Mouse (Mus musculus) gastrocnemius, adult 2 months (tissue): Measurements from ENCODE around the gene Fbh1. TPM values are rescaled to one million over a fixed set of nuclear protein-coding genes. Genes with fewer than 3 reads are reported as not detected.
"Not testable (repeated sequence)": the region's sequence is repeated elsewhere in the genome, so short reads cannot be mapped to it uniquely, and the experiment has no call there.

ENCODE experiments used
- DNase-seq: peaks from one replicate; pipeline ENCODE4 v3.0.0; 2022
- H3K27ac ChIP-seq: fragments of 200-600 bp; 2 replicates; pipeline ENCODE4 v1.8.1; 2022; ENCODE audit warnings: mild to moderate bottlenecking
- H3K4me3 ChIP-seq: fragments of 200-600 bp; 2 replicates; pipeline ENCODE4 v1.8.1; 2022; ENCODE audit warnings: mild to moderate bottlenecking, moderate library complexity
- CTCF ChIP-seq: fragments of 200-600 bp; IDR thresholded peaks from 2 replicates; pipeline ENCODE4 v1.8.1; 2022; ENCODE audit warnings: antibody characterized with exemption, mild to moderate bottlenecking, moderate library complexity
- intact Hi-C: fragments of 180-260 bp; cut with DNase I; formaldehyde crosslinking; loops from one replicate; pipeline ENCODE4 v1.15.1; 2025
- total RNA-seq, 2 experiments: library from RNA; stranded (reverse); gene quantifications; 2 replicates each; pipeline ENCODE4 v1.2.3; 2021

The Fbh1 gene
- total RNA-seq, 2 experiments from 2014 or later: 24.1 to 32.5 TPM

GRCm38 (mm10) chr2:11713021-11713420 lies 64.4 kb downstream of the Fbh1 start:
- intact Hi-C loops: no loop called here
- H3K4me3 ChIP-seq: no peak overlapping the region
- DNase-seq: no peak
- no peak for TF ChIP-seq CTCF
- peak overlapping the region; percentile 48 for H3K27ac ChIP-seq

- TF ChIP-seq CTCF: no peak
- Histone ChIP-seq H3K4me3 (no peak overlapping the region), H3K27ac (peak overlapping the region; percentile 48)
- DNase-seq: no peak
- intact Hi-C loops: no loop called here
Measured at GRCm38 (mm10) chr2:11712483-11712990, 64.8 kb downstream of the Fbh1 start.

DNA sequence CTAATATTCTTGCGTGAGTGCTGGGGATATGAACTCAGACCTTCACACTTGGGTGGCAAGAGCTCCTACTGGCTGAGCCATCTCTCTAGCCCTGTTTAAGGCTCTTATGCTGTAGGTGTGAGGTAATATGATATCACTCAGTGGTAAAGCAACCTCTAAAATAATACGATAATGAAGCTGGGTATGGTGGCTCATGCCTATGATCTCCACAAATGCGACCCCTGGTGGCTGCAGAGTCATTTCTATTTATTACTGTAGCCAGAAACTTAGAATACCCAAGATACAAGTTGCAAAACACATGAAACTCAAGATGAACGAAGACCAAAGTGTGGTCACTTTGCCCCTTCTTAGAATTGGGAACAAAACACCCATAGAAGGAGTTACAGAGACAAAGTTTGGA lies 67.3 kb downstream of the Fbh1 start:
- DNase-seq, intact Hi-C loops, H3K27ac ChIP-seq, H3K4me3 ChIP-seq: not testable (repeated sequence)
- TF ChIP-seq CTCF: peak; percentile 41

DNA sequence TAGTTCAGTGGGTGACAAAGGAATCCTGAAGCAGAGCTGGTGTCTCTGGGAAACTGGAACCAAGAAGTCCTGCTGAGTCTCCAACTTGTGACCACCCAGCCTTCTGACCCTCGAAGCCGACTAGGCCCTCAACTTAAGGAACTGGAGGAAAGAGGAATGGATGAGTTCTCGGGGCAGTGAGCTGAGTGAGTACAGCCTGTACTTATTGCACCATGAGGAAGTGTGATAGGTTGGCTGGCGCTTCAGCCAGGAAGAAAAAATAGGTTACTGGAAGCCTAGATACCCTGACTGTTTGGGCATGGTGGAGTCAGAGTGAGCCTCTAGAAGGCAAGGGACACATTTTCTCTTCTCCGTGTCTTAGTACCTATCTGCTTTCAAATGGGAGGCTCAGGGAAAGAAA lies 68.8 kb downstream of the Fbh1 start:
- Histone ChIP-seq H3K4me3 (peak overlapping the region; percentile 31; the same call in 1 of the 2 replicates), H3K27ac (peak overlapping the region; percentile 98)
- intact Hi-C loops: loop anchor here (5.0 to 10.0 kb wide), 2 partner anchors 69 to 104 kb away; partner anchors contain the start of genes Ankrd16, Fbh1 and Rbm17
- DNase-seq: peak; percentile 73
- no peak for TF ChIP-seq CTCF

DNA sequence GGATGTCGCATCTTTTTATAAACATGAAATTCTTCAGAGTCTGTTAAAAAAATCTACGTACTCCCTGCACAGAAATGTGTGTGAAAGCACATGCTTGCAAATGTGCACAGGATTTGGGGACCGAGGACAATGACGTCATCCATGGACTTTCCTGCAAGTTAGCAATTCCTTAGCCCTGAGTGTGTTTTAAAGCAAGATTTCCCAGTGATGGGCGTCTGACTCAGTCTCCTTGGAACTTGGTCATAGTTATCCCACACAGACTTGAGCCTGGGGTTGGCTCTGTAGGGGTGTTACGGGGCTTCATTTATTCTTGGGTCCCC lies 70.7 kb downstream of the Fbh1 start:
- DNase-seq: no peak

DNA sequence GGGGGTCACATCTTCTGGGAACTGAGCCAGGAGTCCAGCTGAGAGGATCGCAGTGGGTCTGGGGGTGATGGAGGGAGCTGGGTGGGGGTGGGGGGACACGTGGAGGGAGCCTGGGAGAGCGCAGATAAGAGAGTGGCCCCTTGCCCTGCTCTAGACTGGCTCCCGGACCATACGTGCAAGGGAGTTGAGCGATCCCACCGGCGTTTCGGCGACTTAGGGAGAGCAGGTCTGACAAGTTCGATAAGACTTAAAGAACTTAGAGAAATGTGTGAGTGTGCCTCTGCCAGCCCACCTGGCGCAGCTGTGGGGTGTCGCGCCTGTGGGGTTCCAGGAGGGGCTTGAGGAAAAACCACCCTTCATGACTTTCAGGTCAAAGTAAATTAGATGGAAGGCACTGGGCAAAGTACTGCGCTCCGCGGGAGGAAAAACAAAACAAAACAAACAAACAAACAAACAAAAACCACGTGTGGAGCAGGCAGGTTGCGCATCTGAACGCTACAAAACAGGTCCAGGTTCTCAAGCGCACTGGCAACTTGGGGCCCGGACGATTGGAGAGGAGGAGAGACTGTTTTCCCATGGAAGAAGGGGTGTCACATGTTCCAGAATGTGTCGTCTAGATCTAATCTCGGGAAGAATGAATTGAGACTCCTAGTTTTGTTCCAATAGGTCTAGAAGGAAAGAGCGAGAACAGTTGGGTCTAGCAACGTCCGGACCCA lies 71.2 kb downstream of the Fbh1 start:
- no peak for TF ChIP-seq CTCF
- peak; percentile 24 for DNase-seq
- intact Hi-C loops: loop anchor here (5.0 to 10.0 kb wide), 2 partner anchors 71 to 101 kb away; partner anchors contain the start of genes Ankrd16, Fbh1 and Rbm17
- H3K4me3 ChIP-seq: peak overlapping the region; percentile 98
- peak overlapping the region; percentile 98 for H3K27ac ChIP-seq

More for the DNA sequence above, 70.7 kb downstream of the Fbh1 start:
- Histone ChIP-seq H3K27ac (peak overlapping the region; percentile 98), H3K4me3 (peak overlapping the region; percentile 98)
- intact Hi-C loops: loop anchor here (5.0 to 10.0 kb wide), 2 partner anchors 71 to 102 kb away; partner anchors contain the start of genes Ankrd16, Fbh1 and Rbm17
- TF ChIP-seq CTCF: no peak

DNA sequence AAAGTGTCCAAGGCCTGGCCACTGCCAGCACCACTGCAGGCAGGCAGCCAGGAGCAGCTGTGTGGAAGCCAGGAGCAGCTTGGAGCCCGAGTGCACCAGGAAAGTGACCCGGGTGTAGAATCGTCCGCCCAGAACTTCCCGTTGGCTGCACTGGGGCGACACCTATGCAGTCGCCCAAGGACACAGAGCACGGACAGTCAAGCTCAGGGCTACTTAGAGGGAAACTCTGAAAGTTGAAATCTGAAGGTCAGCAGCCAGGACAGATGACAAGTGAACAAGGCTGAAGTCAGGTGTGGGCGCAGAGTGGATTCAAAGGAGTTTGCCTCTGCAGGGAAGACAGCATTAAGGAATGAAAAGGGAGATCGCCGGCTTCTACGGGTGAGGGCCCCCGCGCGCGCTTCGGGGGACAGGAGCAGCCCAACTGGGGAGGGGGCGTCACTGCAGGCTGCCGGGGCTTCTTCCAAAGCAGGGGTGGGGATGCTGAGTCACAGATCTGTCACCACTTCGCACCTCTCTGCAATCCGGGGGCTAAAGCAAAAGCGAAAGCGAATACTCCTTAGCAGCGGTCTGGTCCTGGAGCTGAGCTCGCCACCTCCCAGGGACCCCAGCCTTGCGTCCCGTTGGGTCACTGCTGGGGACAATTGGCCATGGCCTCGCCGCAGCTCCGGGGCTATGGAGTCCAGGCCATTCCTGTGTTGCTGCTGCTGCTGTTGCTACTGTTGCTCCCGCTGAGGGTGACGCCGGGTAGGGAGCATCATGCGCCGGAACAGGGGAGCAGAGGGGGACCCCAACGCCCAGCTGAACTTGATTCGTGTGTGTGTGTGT lies 72.0 kb downstream of the Fbh1 start, which contains the start of gene Il15ra:
Gene Il15ra, plus strand, starts transcription at position 90 of the 825 bp plus-strand sequence.
- Histone ChIP-seq H3K4me3 (peak within 1 kb of the TSS; percentile 98), H3K27ac (peak within 1 kb of the TSS; percentile 98)
- DNase-seq: peak; percentile 97
- intact Hi-C loops: loop anchor here (5.0 to 10.0 kb wide), 2 partner anchors 72 to 101 kb away; partner anchors contain the start of genes Ankrd16, Fbh1 and Rbm17
- no peak for TF ChIP-seq CTCF

GRCm38 (mm10) chr2:11699905-11700304 lies 77.5 kb downstream of the Fbh1 start:
- no peak for DNase-seq
- intact Hi-C loops: loop anchor here (10.0 kb wide), 1 partner anchor 95 kb away; the partner anchor contains the start of gene Rbm17
- no peak overlapping the region for H3K27ac ChIP-seq
- no peak for TF ChIP-seq CTCF
- no peak overlapping the region for H3K4me3 ChIP-seq

GRCm38 (mm10) chr2:11698994-11699393 lies 78.4 kb downstream of the Fbh1 start:
- DNase-seq: no peak
- Histone ChIP-seq H3K27ac (no peak overlapping the region), H3K4me3 (no peak overlapping the region)
- intact Hi-C loops: no loop called here
- TF ChIP-seq CTCF: no peak

GRCm38 (mm10) chr2:11695867-11696266 lies 81.5 kb downstream of the Fbh1 start:
- intact Hi-C loops: no loop called here
- DNase-seq: no peak
- no peak for TF ChIP-seq CTCF

GRCm38 (mm10) chr2:11694104-11694503 lies 83.3 kb downstream of the Fbh1 start:
- DNase-seq: no peak
- Histone ChIP-seq H3K27ac (no peak overlapping the region), H3K4me3 (no peak overlapping the region)
- TF ChIP-seq CTCF: no peak
- intact Hi-C loops: no loop called here

More at GRCm38 (mm10) chr2:11695867-11696266, 81.5 kb downstream of the Fbh1 start:
- Histone ChIP-seq H3K27ac (no peak overlapping the region), H3K4me3 (no peak overlapping the region)

DNA sequence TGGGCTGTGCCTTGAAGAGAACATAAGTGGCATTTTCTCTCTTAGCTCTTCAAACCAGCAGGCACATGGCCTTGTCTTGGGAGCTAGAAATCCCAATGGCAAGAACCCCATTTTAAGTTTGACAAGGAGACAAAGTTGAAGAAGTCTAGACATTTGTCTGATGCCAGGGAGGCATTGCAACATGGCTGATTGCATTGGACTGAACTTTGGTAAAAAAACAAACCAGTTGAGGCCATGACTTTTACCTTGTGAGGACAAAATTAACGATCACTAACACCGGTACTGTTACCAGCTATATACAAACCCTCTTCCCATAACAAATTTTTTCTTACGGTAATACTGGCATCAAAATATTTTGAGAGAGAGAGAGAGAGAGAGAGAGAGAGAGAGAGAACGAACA lies 84.0 kb downstream of the Fbh1 start:
- Histone ChIP-seq H3K27ac (no peak overlapping the region), H3K4me3 (no peak overlapping the region)
- DNase-seq: no peak
- TF ChIP-seq CTCF: no peak
- intact Hi-C loops: no loop called here

Other genes starting within 250 kb of the Fbh1 start
- 100 to 1,000 TPM in 1 of 2 experiments, 10 to 100 TPM in 1; 84.9 to 302 TPM for gene Pfkfb3, start 223.5 kb downstream of the Fbh1 start, total RNA-seq
- 10 to 100 TPM; 54.2 to 56.2 TPM for gene Rbm17, start 173.4 kb downstream of the Fbh1 start, total RNA-seq
- gene Gm17490, start 151.3 kb downstream of the Fbh1 start, total RNA-seq: not detected
- under 1 TPM; 0.45 to 0.92 TPM for gene Il2ra, start 134.8 kb downstream of the Fbh1 start, total RNA-seq
- gene Il15ra, start 72.3 kb downstream of the Fbh1 start, total RNA-seq: 10 to 100 TPM; 29.8 to 38.6 TPM
- gene Ankrd16, start 294 bp upstream of the Fbh1 start, total RNA-seq: 10 to 100 TPM; 20.8 to 26.3 TPM